Mouse (Mus musculus) erythroblast, embryonic 14.5 days (primary cell): ENCODE measurements around the gene Ctns. TPM values are rescaled to one million over a fixed set of nuclear protein-coding genes. Genes with fewer than 3 reads are reported as not detected.

ENCODE experiments used
- H3K27me3 ChIP-seq: 2 replicates; pipeline ENCODE4 v1.6.1; 2012; ENCODE audit warnings: inconsistent platforms; ENCODE audit not compliant: control insufficient read depth
- H3K36me3 ChIP-seq: 2 replicates; pipeline ENCODE4 v1.6.1; 2012; ENCODE audit warnings: mild to moderate bottlenecking, inconsistent platforms; ENCODE audit not compliant: control insufficient read depth
- H3K4me1 ChIP-seq: 2 replicates; pipeline ENCODE4 v1.6.1; 2012; ENCODE audit warnings: inconsistent platforms; ENCODE audit not compliant: control insufficient read depth
- H3K4me3 ChIP-seq: replicated peaks from 2 replicates; pipeline ENCODE3; 2012; ENCODE audit warnings: moderate library complexity, mild to moderate bottlenecking, inconsistent platforms
- H3K9me3 ChIP-seq: 2 replicates; pipeline ENCODE4 v1.6.1; 2012; ENCODE audit warnings: low read length, inconsistent platforms, mixed read lengths; ENCODE audit not compliant: control insufficient read depth
- GATA1 ChIP-seq: IDR thresholded peaks from 2 replicates; pipeline ENCODE4 v1.6.1; 2012; ENCODE audit warnings: low read length, inconsistent platforms, mixed read lengths
- TAL1 ChIP-seq: IDR thresholded peaks from 3 replicates; pipeline ENCODE4 v1.6.1; 2012; ENCODE audit warnings: low read length, inconsistent platforms, mixed read lengths
- polyA plus RNA-seq: library from polyadenylated mRNA; stranded (reverse); fragments of >175 nt; gene quantifications from 2 replicates; pipeline ENCODE4 v1.2.3, GENCODE M21; 2012

Ctns gene
- polyA plus RNA-seq, 1 experiment: 0.35 TPM

DNA sequence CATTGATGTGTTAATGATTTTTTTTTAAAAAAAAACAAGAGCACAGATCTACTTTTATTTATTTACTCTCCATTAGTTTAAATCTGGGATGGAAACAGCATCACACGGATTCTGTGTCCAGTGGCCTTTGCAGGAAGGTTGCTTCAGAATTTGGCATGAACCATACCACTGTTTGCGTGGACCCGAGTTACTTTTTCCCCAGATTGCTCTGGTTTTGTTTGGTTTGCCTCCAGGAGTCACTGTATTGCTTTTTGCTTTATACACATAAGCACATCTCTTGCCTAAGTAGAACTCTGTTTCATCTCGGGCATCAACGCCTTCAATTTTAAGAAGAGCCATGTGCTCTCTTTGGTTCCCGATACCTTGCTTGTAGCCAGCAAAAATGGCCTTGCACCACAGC is 27.0 kb upstream of the Ctns start:
- Histone ChIP-seq H3K9me3 (no peaks in the 10 kb centered on the region), H3K4me1 (no peaks in the 10 kb centered on the region), H3K36me3 (no peaks in the 10 kb centered on the region; the same call in 1 of the 2 replicates), H3K27me3 (no peaks in the 10 kb centered on the region), H3K4me3 (no peak overlapping the region)
- TF ChIP-seq TAL1 (no peak), GATA1 (no peak)

DNA sequence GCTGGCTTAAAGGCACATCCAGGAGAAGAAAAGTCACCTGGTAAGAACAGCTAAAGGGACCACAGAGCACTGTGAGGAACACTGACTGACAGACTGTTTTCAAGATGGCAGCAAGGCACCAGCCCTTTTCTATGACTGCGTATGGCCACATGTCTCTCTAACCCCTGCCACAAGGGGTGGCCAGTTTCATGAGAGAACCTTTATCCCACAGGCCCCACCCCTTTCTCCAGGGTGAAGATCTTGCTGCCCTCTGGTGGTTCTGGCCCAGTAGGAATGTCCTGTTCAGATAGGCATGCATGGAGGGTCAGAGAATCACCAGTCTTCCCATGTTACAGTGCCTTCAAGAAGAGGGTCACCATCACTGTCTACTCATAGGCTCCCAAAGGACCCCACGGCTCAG is 25.1 kb upstream of the Ctns start:
- Histone ChIP-seq H3K4me1 (no peaks in the 10 kb centered on the region), H3K4me3 (no peak overlapping the region), H3K36me3 (no peaks in the 10 kb centered on the region; the same call in 1 of the 2 replicates), H3K9me3 (no peaks in the 10 kb centered on the region), H3K27me3 (no peaks in the 10 kb centered on the region)
- no peak for TF ChIP-seq GATA1
- no peak for TF ChIP-seq TAL1

DNA sequence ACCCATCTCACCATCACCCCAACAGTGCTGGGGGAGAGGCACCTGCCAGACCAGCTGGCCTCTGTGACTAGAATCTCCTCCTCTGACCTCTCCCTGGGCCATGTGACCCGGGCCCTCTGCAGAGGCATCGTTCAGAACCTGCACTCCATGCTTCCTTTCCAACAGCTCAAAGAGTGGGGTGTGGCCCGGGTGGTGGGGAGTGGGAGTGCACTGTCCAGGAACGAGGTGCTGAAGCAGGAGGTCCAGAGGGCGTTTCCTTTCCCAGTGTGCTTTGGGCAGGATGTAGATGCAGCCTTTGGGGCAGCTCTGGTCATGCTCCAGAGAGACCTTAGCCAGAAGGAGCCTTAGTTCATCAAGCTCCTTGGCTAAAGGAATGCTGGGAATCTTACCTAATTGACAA is 24.0 kb upstream of the Ctns start:
- no peak for TF ChIP-seq TAL1
- TF ChIP-seq GATA1: no peak
- Histone ChIP-seq H3K9me3 (no peaks in the 10 kb centered on the region), H3K4me3 (no peak overlapping the region), H3K36me3 (peaks cover under 1% of the 10 kb centered on the region; the same call in 1 of the 2 replicates), H3K4me1 (no peaks in the 10 kb centered on the region), H3K27me3 (no peaks in the 10 kb centered on the region)

DNA sequence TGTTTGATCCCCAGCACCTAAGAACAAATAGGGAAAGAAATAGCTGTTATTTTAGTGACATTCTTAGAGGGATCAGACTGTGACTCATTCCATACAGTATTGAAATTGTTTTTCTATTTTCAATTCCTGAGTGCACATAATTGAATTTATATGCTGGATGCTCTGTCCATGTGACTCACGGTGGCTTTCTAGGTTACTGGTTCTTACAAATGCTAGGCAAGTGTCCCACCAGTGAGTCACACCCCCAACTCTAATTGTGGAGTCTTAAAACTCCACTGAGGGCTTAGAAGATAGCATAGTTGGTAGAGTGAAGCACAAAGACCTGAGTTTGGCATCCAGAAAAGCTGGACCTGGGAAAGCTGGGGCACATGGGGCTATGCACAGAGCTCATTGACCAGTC is 21.8 kb upstream of the Ctns start:
- TF ChIP-seq GATA1 (no peak), TAL1 (no peak)
- Histone ChIP-seq H3K27me3 (no peaks in the 10 kb centered on the region), H3K36me3 (peaks cover 3% of the 10 kb centered on the region; the same call in 1 of the 2 replicates), H3K9me3 (no peaks in the 10 kb centered on the region), H3K4me1 (no peaks in the 10 kb centered on the region), H3K4me3 (no peak overlapping the region)

DNA sequence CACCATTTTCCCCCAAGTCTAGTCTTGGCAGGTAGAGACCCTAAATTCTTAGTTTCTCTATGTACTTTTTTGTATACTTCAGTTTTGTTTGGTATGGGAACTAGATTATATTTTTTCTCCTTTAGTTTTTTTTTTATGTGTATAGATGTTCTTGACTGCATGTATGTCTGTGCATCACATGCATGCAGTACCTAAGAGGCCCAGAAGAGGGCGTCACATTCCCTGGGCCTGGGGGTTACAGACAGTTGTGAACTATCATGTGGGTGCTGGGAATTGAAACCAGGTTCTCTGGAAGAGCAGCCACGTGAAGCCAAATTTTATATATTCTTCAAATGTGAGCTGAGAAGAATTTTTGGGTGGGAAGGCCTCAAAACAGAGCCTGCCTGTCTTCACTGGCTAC is 20.8 kb upstream of the Ctns start:
- Histone ChIP-seq H3K4me3 (no peak overlapping the region), H3K36me3 (peaks cover 3% of the 10 kb centered on the region; the same call in 1 of the 2 replicates), H3K27me3 (no peaks in the 10 kb centered on the region), H3K4me1 (no peaks in the 10 kb centered on the region), H3K9me3 (no peaks in the 10 kb centered on the region)
- no peak for TF ChIP-seq GATA1
- no peak for TF ChIP-seq TAL1

DNA sequence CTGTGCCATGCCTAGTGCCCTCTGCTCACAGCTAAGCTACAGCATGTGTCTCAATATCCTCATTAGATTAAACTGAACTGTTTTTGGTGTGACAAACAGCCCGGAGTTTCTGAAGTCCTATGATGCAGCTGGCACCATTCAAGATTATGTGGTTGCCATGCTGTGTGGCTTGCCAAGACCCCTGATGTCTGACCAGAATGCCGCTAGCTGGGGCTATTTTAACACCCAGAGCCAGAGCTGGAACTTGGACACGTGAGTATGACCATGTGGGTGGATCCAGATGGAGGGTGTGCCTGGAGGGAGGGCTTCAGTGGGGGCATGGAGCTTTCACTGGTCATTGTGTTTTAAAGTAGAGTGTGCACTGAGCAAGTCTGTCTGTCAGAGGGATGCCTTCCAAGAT is 15.1 kb upstream of the Ctns start:
- TF ChIP-seq TAL1: no peak
- TF ChIP-seq GATA1: no peak
- no peaks in the 10 kb centered on the region; the same call in 1 of the 2 replicates for H3K4me1 ChIP-seq
- no peak overlapping the region for H3K4me3 ChIP-seq
- peaks cover 3% of the 10 kb centered on the region; the same call in 1 of the 2 replicates for H3K36me3 ChIP-seq
- H3K9me3 ChIP-seq: no peaks in the 10 kb centered on the region
- no peaks in the 10 kb centered on the region for H3K27me3 ChIP-seq

DNA sequence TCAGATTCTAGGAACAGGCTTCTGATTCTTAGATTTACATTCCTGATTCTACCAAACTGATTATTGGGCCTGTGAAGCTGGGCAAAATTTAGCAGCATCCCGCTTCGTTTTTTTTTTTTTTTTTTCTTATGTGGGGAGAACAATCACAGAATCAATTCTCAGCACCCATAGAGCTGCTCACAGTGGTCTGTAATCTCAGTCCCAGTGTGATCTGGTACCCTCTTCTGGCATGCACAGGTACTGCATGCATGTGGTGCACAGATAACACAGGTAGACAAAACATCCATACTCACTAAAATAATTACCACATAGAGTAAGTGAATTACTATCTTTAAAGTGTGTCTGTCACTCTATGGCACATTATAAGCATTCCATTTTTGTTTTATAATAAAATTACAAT is 8.8 kb upstream of the Ctns start:
- no peaks in the 10 kb centered on the region; the same call in 1 of the 2 replicates for H3K36me3 ChIP-seq
- H3K4me3 ChIP-seq: no peak overlapping the region
- TF ChIP-seq TAL1 (no peak), GATA1 (no peak)
- H3K9me3 ChIP-seq: no peaks in the 10 kb centered on the region
- H3K4me1 ChIP-seq: no peaks in the 10 kb centered on the region
- H3K27me3 ChIP-seq: no peaks in the 10 kb centered on the region

DNA sequence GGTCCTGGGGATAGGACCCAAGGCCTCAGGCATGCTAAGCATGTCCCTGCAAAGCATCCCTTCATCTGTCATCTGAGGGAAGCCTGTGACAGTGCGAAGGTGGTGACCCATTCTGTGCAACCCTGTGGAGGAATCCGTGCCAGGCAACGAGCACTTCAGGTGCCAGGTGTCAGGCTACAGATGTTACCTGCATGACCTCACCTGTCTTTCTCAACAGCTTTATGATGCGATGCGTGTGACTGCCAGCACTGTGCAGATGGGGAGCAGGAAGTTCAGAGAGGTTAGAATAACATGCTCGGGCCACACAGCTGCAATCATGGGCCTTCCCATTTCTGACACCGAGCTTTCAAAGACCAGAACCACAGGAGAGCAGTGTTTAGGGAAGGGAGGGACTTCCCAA is 6.4 kb upstream of the Ctns start:
- Histone ChIP-seq H3K4me3 (no peak overlapping the region), H3K36me3 (no peaks in the 10 kb centered on the region; the same call in 1 of the 2 replicates), H3K4me1 (peaks cover 6% of the 10 kb centered on the region), H3K27me3 (no peaks in the 10 kb centered on the region), H3K9me3 (no peaks in the 10 kb centered on the region)
- no peak for TF ChIP-seq GATA1
- TF ChIP-seq TAL1: no peak

DNA sequence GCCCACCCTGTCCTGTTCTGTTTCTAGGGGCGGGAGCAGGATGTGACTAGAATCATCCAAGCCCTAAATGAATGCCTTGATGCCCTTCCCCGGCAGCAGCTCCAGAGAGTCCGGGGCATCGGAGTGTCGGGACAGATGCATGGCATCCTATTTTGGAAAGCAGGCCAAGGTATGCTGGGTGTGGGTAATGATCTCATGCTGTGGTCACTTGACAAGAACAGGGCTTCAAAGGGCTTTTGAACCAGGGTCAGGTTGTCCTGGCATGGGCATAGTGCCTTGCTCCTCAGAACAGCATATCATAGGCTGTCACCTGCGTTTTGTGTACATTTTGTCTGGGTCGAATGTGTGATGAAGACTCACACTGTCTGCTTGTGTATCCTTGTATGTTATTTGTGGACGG is 5.1 kb upstream of the Ctns start:
- Histone ChIP-seq H3K9me3 (no peaks in the 10 kb centered on the region), H3K4me1 (peaks cover 16% of the 10 kb centered on the region), H3K36me3 (no peaks in the 10 kb centered on the region; the same call in 1 of the 2 replicates), H3K4me3 (no peak overlapping the region), H3K27me3 (no peaks in the 10 kb centered on the region)
- TF ChIP-seq GATA1 (no peak), TAL1 (no peak)

DNA sequence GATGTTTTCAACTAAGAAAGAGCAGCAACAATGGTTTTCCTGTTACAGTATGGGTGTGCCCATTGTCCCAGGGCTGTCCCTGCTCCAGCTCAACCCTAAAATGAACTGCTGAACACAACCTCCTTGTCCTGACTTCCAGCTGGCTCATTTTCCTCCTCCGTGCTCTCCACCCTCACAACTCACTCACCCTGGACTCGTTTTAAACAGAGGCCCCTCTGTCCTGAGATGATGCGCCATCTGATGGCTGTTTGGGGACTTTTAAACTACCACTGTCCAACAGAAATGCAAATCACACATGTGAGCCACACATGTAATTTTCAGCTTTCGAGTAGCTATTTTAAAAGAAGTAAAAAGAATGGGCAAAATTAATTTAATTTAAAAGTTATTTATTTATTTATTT is 2.8 kb upstream of the Ctns start:
- TF ChIP-seq GATA1 (no peak), TAL1 (no peak)
- no peaks in the 10 kb centered on the region for H3K36me3 ChIP-seq
- H3K4me3 ChIP-seq: no peak overlapping the region
- peaks cover 35% of the 10 kb centered on the region for H3K4me1 ChIP-seq
- H3K27me3 ChIP-seq: no peaks in the 10 kb centered on the region
- no peaks in the 10 kb centered on the region for H3K9me3 ChIP-seq
